Mouse (Mus musculus): Measurements from ENCODE around the gene Gm6309. TPM values are rescaled to one million over a fixed set of nuclear protein-coding genes. Genes with fewer than 3 reads are reported as not detected.

Gm6309 gene
- not detected for polyA plus RNA-seq (2015; fragmentation: Illumina TruSeq; extraction: RNeasy Lipid Tissue Mini Kit (QIAGEN cat#74804); ENCODE audit: insufficient read depth, low read depth, low replicate concordance)

GRCm38 (mm10) chr5:146170621-146171020, at the start of gene Gm6309:
Gene Gm6309, minus strand, starts transcription at chr5:146170721.

GRCm38 (mm10) chr5:146185204-146185603, 14.7 kb upstream of the Gm6309 start, which contains the start of gene 1700001J03Rik:
Gene 1700001J03Rik, minus strand, starts transcription at chr5:146185304.

GRCm38 (mm10) chr5:146160439-146160838, 10.1 kb downstream of the Gm6309 start, which contains the start of gene Gm5565:
Gene Gm5565, minus strand, starts transcription at chr5:146160539.

Other genes with a start within 250 kb of the Gm6309 start
- gene Cyp3a25, start 161.1 kb downstream of the Gm6309 start, polyA plus RNA-seq (2015; fragmentation: Illumina TruSeq; extraction: RNeasy Lipid Tissue Mini Kit (QIAGEN cat#74804); ENCODE audit: insufficient read depth, low read depth, low replicate concordance), result not detected
- not detected for gene Cyp3a59, start 91.5 kb downstream of the Gm6309 start, polyA plus RNA-seq (2015; fragmentation: Illumina TruSeq; extraction: RNeasy Lipid Tissue Mini Kit (QIAGEN cat#74804); ENCODE audit: insufficient read depth, low read depth, low replicate concordance)
- gene Gm5565, start 10.2 kb downstream of the Gm6309 start, polyA plus RNA-seq (2015; fragmentation: Illumina TruSeq; extraction: RNeasy Lipid Tissue Mini Kit (QIAGEN cat#74804); ENCODE audit: insufficient read depth, low read depth, low replicate concordance), result not detected
- 3.6 TPM for gene 1700001J03Rik, start 14.6 kb upstream of the Gm6309 start, polyA plus RNA-seq (2015; fragmentation: Illumina TruSeq; extraction: RNeasy Lipid Tissue Mini Kit (QIAGEN cat#74804); ENCODE audit: insufficient read depth, low read depth, low replicate concordance)
- 10.2 TPM for gene Rnf6, start 50.8 kb upstream of the Gm6309 start, polyA plus RNA-seq (2015; fragmentation: Illumina TruSeq; extraction: RNeasy Lipid Tissue Mini Kit (QIAGEN cat#74804); ENCODE audit: insufficient read depth, low read depth, low replicate concordance)
- 15.9 TPM for gene Cdk8, start 60.5 kb upstream of the Gm6309 start, polyA plus RNA-seq (2015; fragmentation: Illumina TruSeq; extraction: RNeasy Lipid Tissue Mini Kit (QIAGEN cat#74804); ENCODE audit: insufficient read depth, low read depth, low replicate concordance)
- gene Wasf3, start 214.3 kb upstream of the Gm6309 start, polyA plus RNA-seq (2015; fragmentation: Illumina TruSeq; extraction: RNeasy Lipid Tissue Mini Kit (QIAGEN cat#74804); ENCODE audit: insufficient read depth, low read depth, low replicate concordance), result 1.1 TPM

Data from pancreas, adult 10 weeks (tissue).